Mouse (Mus musculus): Measurements from ENCODE around the gene Polr3h.

DNA sequence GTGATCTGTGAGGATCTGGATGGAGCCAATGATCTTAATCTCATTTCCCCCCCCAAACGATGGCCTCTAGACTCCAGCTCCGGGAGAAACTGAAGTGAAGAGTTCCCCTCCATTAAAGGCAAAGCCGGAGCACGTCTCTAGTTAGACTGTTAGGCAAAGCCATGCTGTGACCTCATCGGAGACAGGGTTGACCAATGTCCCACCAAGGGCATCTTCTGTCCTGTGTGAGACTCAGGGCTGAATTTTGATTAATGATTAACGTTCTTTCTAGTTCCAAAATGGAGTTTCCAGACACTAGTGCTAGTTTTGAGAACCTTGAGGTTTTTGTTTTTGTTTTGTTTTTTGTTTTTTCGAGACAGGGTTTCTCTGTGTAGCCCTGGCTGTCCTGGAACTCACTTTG is 73.0 kb downstream of the Polr3h start:
- no peak for TF ChIP-seq CTCF (IDR thresholded peaks at IDR 0.05; ENCODE audit: control insufficient read depth, insufficient read depth, insufficient read length)
- TF ChIP-seq CEBPB (IDR thresholded peaks at IDR 0.05; ENCODE audit: low read depth): no peak
- no peak for TF ChIP-seq USF1 (IDR thresholded peaks at IDR 0.05; ENCODE audit: low read depth)
- TF ChIP-seq MAX (IDR thresholded peaks at IDR 0.05): no peak
- TF ChIP-seq MYOG (IDR thresholded peaks at IDR 0.05; ENCODE audit: control insufficient read depth, extremely low read depth, insufficient read length): no peak
